Mouse (Mus musculus): Measurements from ENCODE around the gene Lima1.

DNA sequence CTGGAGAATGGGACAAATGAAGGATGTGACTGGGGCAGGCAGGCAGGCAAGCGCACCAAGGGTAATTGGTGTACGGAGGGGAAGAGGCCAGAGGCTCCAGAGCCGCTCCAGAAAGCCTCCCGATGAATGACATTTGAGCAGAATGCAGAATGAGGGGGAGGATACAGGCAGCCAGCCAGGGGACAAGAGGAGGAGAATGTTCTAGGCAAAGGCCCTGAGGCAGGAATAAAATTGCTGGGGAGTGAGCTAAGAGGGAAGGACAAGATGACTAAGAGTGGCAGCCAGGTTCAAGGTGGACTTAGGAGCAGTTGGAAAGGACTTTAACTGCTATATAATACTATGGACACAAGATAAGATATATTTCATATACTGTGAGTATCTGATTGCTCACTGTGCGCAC is 9.3 kb downstream of the Lima1 start:
- TF ChIP-seq POLR2A (IDR thresholded peaks at IDR 0.05; ENCODE audit: insufficient read length, low read depth) (no peak), POLR2AphosphoS2 (IDR thresholded peaks at IDR 0.05; ENCODE audit: insufficient read length, low read depth) (no peak)
